Mouse (Mus musculus) heart, adult 2 months (tissue): ENCODE data around the gene Edn2.

Experiments
- CTCF ChIP-seq: fragments of 200-600 bp; IDR thresholded peaks from 2 replicates; pipeline ENCODE4 v1.8.1; 2022; ENCODE audit warnings: antibody characterized with exemption, mild to moderate bottlenecking, moderate library complexity
- POLR2A ChIP-seq: fragments of 200-500 bp; IDR thresholded peaks from 2 replicates; pipeline ENCODE4 v1.6.1; 2011; ENCODE audit warnings: mild to moderate bottlenecking, low read depth, low read length, control low read depth; ENCODE audit not compliant: insufficient read depth

DNA sequence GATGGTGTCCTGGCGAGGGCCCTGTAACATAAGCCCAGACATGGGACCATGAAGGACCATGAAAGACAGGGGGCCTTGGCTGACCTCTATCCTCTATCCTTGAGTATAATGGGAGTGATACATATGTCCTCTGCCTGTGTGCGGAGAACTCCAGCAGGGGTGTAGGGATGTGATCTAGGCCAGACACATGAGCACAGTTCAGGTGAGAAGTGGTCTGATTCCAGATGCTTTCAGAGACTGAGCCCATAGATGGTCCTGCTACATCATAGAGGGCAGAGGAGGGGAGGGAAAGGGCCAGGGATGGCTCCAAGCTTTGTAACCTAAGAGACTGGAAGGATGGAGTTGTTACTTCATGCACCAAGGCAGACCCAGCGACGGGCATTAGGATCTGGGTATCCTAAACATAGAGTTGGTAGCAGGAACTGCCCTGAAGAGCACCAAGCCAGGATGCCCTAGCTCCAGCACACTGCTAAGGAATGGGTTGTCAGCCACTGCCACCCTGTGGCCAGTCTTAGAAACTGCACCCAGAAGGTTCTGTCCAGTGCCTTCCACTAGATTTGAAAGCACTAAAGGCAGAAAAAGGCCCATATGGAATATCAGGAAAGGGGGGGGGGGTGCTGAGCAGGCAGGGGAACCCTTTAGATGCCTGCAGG is 31.6 kb upstream of the Edn2 start:
- TF ChIP-seq CTCF (peak; percentile 85), POLR2A (no peak)
